Comparison of ENCODE assay signal across 36 mouse cellular contexts in genomic region chr17:45539664-45540063, GRCm38 (mm10). TPM values are rescaled to one million over a fixed set of nuclear protein-coding genes. Genes with fewer than 3 reads are reported as not detected.
A peak's percentile ranks its signal among the peaks of the same experiment; 100 is the strongest.
DNase-seq lines count a peak whose midpoint lies in the region; ATAC-seq and TF ChIP-seq lines count a peak whose summit lies in the region.
"Had no signal": no experiment of that assay in that cellular context is flagged by ENCODE, and none has a peak within 500 bp of the region (broad histone marks: within the 10 kb centered on the region; RNA-seq: fewer than 3 reads in every experiment).

No protein-coding gene starts in this region.

- DNase-seq in cerebellum, postnatal 25 days, result peak; percentile 51 to 55
- DNase-seq in right cerebral cortex, adult 18-20 months, result peak; percentile 60
- DNase-seq in right cerebral cortex, adult 2 months (ENCODE audit: low spot score in 2 of 2), result no peak
- DNase-seq in ES-E14 (ENCODE audit: low read depth, low spot score), result no peak
- DNase-seq in stomach, postnatal 0 days (ENCODE audit: low spot score), result no peak
- DNase-seq in gastrocnemius, postnatal 4 days (ENCODE audit: low spot score in 2 of 2), result no peak
- DNase-seq: adrenal gland, postnatal 10 days; cerebellum, adult 9-10 months; gastrocnemius, postnatal 25 days; heart, postnatal 10 days; kidney, adult 9 months; kidney, postnatal 14 days; layer of hippocampus, adult 9-11 months; liver, embryonic 13.5 days; lung, adult 2 months; lung, postnatal 10 days; right cerebral cortex, postnatal 14 days; spleen, adult 18-20 months; thymus, adult 18-20 months; thymus, postnatal 36 days had no signal

- peak overlapping the region; percentile 4; the same call in 1 of the 2 replicates for H3K9ac ChIP-seq in ES-E14 (ENCODE audit: insufficient read depth, low read depth, low read length, poor library complexity, severe bottlenecking)
- no peak overlapping the region for H3K9ac ChIP-seq in stomach, postnatal 0 days (ENCODE audit: low read length)
- H3K9ac ChIP-seq: forebrain, embryonic 13.5 days; heart, embryonic 13.5 days; hindbrain, embryonic 14.5 days; limb, embryonic 15.5 days; liver, embryonic 13.5 days; midbrain, embryonic 13.5 days; neural tube, embryonic 13.5 days had no signal

- peak overlapping the region; percentile 35 to 39; a peak in 2 of 4 replicates for H3K4me3 ChIP-seq in ES-E14 (ENCODE audit: insufficient read depth in 1 of 2, low read depth in 1 of 2, low read length in 2 of 2, poor library complexity in 1 of 2, severe bottlenecking in 1 of 2)
- H3K4me3 ChIP-seq in stomach, postnatal 0 days (ENCODE audit: low read depth, low read length), result no peak overlapping the region
- H3K4me3 ChIP-seq: forebrain, embryonic 13.5 days; heart, embryonic 13.5 days; limb, embryonic 10.5 days; limb, embryonic 15.5 days; liver, embryonic 13.5 days; midbrain, embryonic 13.5 days; neural tube, embryonic 13.5 days had no signal

- WGBS in stomach, postnatal 0 days, result 66% methylated on average over 21 of the region's 21 CpGs

- peaks cover 2% of the 10 kb centered on the region; the same call in 1 of the 2 replicates for H3K27me3 ChIP-seq in stomach, postnatal 0 days (ENCODE audit: control insufficient read depth, insufficient read depth, low read length)

- H3K4me1 ChIP-seq in ES-E14 (ENCODE audit: control insufficient read depth in 2 of 2, insufficient read depth in 2 of 2, low read length in 2 of 2, poor library complexity in 1 of 2), result peaks cover 2 to 19% of the 10 kb centered on the region in 2 experiments; a peak in 3 of 4 replicates
- no peaks in the 10 kb centered on the region for H3K4me1 ChIP-seq in stomach, postnatal 0 days (replicated peaks; ENCODE audit: control insufficient read depth, insufficient read depth)

- no peaks in the 10 kb centered on the region for H3K9me3 ChIP-seq in ES-E14 (ENCODE audit: control insufficient read depth, insufficient read depth, low read depth, low read length)
- no peaks in the 10 kb centered on the region for H3K9me3 ChIP-seq in stomach, postnatal 0 days (ENCODE audit: control insufficient read depth, low read length)
- H3K9me3 ChIP-seq: forebrain, embryonic 13.5 days; G1E; heart, embryonic 13.5 days; limb, embryonic 10.5 days; limb, embryonic 15.5 days; liver, embryonic 13.5 days; midbrain, embryonic 13.5 days; neural tube, embryonic 13.5 days had no signal

- no peak overlapping the region for H3K4me2 ChIP-seq in stomach, postnatal 0 days (replicated peaks; ENCODE audit: low read depth)
- H3K4me2 ChIP-seq: forebrain, embryonic 13.5 days; heart, embryonic 13.5 days; hindbrain, embryonic 14.5 days; limb, embryonic 15.5 days; liver, embryonic 13.5 days; midbrain, embryonic 13.5 days; neural tube, embryonic 13.5 days had no signal

- no peak for TF ChIP-seq EP300 in stomach, postnatal 0 days (optimal IDR thresholded peaks at IDR 0.05)

- no peaks in the 10 kb centered on the region for H3K36me3 ChIP-seq in ES-E14 (ENCODE audit: control insufficient read depth, insufficient read depth, low read length, poor library complexity, severe bottlenecking)
- no peaks in the 10 kb centered on the region; the same call in 1 of the 2 replicates for H3K36me3 ChIP-seq in stomach, postnatal 0 days (ENCODE audit: control insufficient read depth, insufficient read depth, low read length)
- H3K36me3 ChIP-seq: G1E; heart, embryonic 13.5 days; liver, embryonic 13.5 days had no signal

- ATAC-seq in cerebellum, adult (ENCODE audit: insufficient number of reproducible peaks, low FRiP score, low TSS enrichment), result no peak
- ATAC-seq in stomach, postnatal 0 days (ENCODE audit: low FRiP score, low TSS enrichment), result no peak
- ATAC-seq: CD4-positive, CD25-positive, alpha-beta regulatory T cell, adult 4 months; forebrain, embryonic 13.5 days; intestine, postnatal 0 days; midbrain, embryonic 13.5 days had no signal

- in situ Hi-C loops in ES-E14 (cut with MboI; ENCODE audit: low sequenced_read_pairs in 2 of 2, unreplicated experiment in 2 of 2), result no loop called here

- no peak for TF ChIP-seq CTCF in stomach, postnatal 0 days (IDR thresholded peaks at IDR 0.05; ENCODE audit: low read depth)

- H3K27ac ChIP-seq in ES-E14 (ENCODE audit: insufficient read depth, low read depth, low read length, poor library complexity, severe bottlenecking), result no peak overlapping the region
- H3K27ac ChIP-seq in stomach, postnatal 0 days (replicated peaks), result no peak overlapping the region
- H3K27ac ChIP-seq: forebrain, embryonic 13.5 days; heart, embryonic 13.5 days; hindbrain, embryonic 14.5 days; limb, embryonic 10.5 days; limb, embryonic 15.5 days; liver, embryonic 13.5 days; macrophage; midbrain, embryonic 13.5 days; neural tube, embryonic 13.5 days had no signal

TF ChIP-seq in ES-E14, 5 proteins besides CTCF, POLR2A, EP300 and RAD21:
- TF ChIP-seq ZNF384 (IDR thresholded peaks at IDR 0.05; ENCODE audit: low read depth, low read length) (no peak), HCFC1 (IDR thresholded peaks at IDR 0.05; ENCODE audit: borderline replicate concordance, insufficient read depth, low read length) (no peak), CHD2 (IDR thresholded peaks at IDR 0.05; ENCODE audit: low read depth, low read length) (no peak), ZC3H11A (IDR thresholded peaks at IDR 0.05; ENCODE audit: borderline replicate concordance, low read depth, low read length) (no peak), MAFK (IDR thresholded peaks at IDR 0.05; ENCODE audit: insufficient read depth, low read depth, low read length) (no peak)
TF ChIP-seq in ES-E14: peak in this region for 0.

RNA-seq across cellular contexts. Expression of gene Tmem151b, which starts 9.8 kb away (rescaled TPM):
- total RNA-seq in ES-E14 (2012; rRNA removed), result 2.1 and 4.0 TPM in 2 replicates
- 0.41 and 0.63 TPM in 2 replicates for polyA plus RNA-seq in stomach, postnatal 0 days (2015; fragmentation: Nextera tagmentation; extraction: Ambion mirVana)
- under 1 TPM; 0.15 to 0.29 TPM for total RNA-seq in gastrocnemius, postnatal 4 days (2021)
- total RNA-seq: gastrocnemius, adult 18-20 months; gastrocnemius, postnatal 25 days; megakaryocyte-erythroid progenitor cell, adult 5-6 weeks had no signal
- polyA plus RNA-seq: G1E had no signal

RNA-seq across cellular contexts. Expression of gene Nfkbie, which starts 15.8 kb away (rescaled TPM):
- total RNA-seq in ES-E14 (2012; rRNA removed), result 2.1 and 2.2 TPM in 2 replicates
- polyA plus RNA-seq in stomach, postnatal 0 days (2015; fragmentation: Nextera tagmentation; extraction: Ambion mirVana), result 1.6 and 2.0 TPM in 2 replicates
- total RNA-seq in gastrocnemius, postnatal 4 days (2021), result 1 to 10 TPM; 3.2 TPM

RNA-seq across cellular contexts. Expression of gene Tcte1, which starts 16.4 kb away (rescaled TPM):
- total RNA-seq in ES-E14 (2012; rRNA removed), result 0.09 and 0.11 TPM in 2 replicates
- 0.04 and 0.13 TPM in 2 replicates for polyA plus RNA-seq in stomach, postnatal 0 days (2015; fragmentation: Nextera tagmentation; extraction: Ambion mirVana)
- not detected for total RNA-seq in gastrocnemius, postnatal 4 days (2021)
- total RNA-seq: adrenal gland, postnatal 10 days; G1E; gastrocnemius, adult 18-20 months; gastrocnemius, postnatal 25 days; heart, adult 8-10 months; heart, postnatal 10 days; hematopoietic stem cell, adult 5-6 weeks; megakaryocyte-erythroid progenitor cell, adult 5-6 weeks had no signal
- polyA plus RNA-seq: CD4-positive, CD25-positive, alpha-beta regulatory T cell, adult 4 months; G1E; intestine, postnatal 0 days; liver, embryonic 13.5 days; macrophage had no signal

RNA-seq across cellular contexts. Expression of gene Slc35b2, which starts 24.0 kb away (rescaled TPM):
- total RNA-seq in ES-E14 (2012; rRNA removed), result 96.7 and 98.7 TPM in 2 replicates
- 72.7 and 76.8 TPM in 2 replicates for polyA plus RNA-seq in stomach, postnatal 0 days (2015; fragmentation: Nextera tagmentation; extraction: Ambion mirVana)
- 10 to 100 TPM; 44.4 to 52.7 TPM for total RNA-seq in gastrocnemius, postnatal 4 days (2021)

RNA-seq across cellular contexts. Expression of gene Aars2, which starts 33.0 kb away (rescaled TPM):
- 36.6 and 60.9 TPM in 2 replicates for total RNA-seq in ES-E14 (2012; rRNA removed)
- 5.7 and 6.1 TPM in 2 replicates for polyA plus RNA-seq in stomach, postnatal 0 days (2015; fragmentation: Nextera tagmentation; extraction: Ambion mirVana)
- 10 to 100 TPM; 16.0 to 16.5 TPM for total RNA-seq in gastrocnemius, postnatal 4 days (2021)

Comparison
In these comparisons a context has a peak if more than half of its experiments do, and no peak if none do; other contexts are left out.
1. DNase-seq: peak in cerebellum, postnatal 25 days (2 of 2) and right cerebral cortex, adult 18-20 months (single experiment); none in right cerebral cortex, adult 2 months (0 of 2), ES-E14 (single experiment), stomach, postnatal 0 days (single experiment) and gastrocnemius, postnatal 4 days (0 of 2).